Mouse (Mus musculus) E14TG2a.4 (cell line): ENCODE results near the gene Taok3.

Source experiments
- H3K27me3 ChIP-seq: 2 replicates; pipeline ENCODE4 v1.6.1; 2014; ENCODE audit warnings: low read length, control low read depth; ENCODE audit not compliant: insufficient read depth
- H3K36me3 ChIP-seq: 2 replicates; pipeline ENCODE4 v1.6.1; 2014; ENCODE audit warnings: low read length, control low read depth; ENCODE audit not compliant: insufficient read depth
- H3K4me1 ChIP-seq: replicated peaks from 2 replicates; pipeline ENCODE4 v1.6.1; 2014; ENCODE audit warnings: low read depth, low read length, control low read depth
- H3K4me3 ChIP-seq: replicated peaks from 2 replicates; pipeline ENCODE4 v1.5.1; 2014; ENCODE audit warnings: mild to moderate bottlenecking, low read length
- H3K9me3 ChIP-seq: 2 replicates; pipeline ENCODE4 v1.6.1; 2014; ENCODE audit warnings: low read length, control low read depth
- CTCF ChIP-seq: conservative IDR thresholded peaks from 2 replicates; pipeline ENCODE4 v1.5.1; 2014; ENCODE audit warnings: low read length
- NANOG ChIP-seq: IDR thresholded peaks from 2 replicates; pipeline ENCODE4 v1.6.1; 2014; ENCODE audit warnings: borderline replicate concordance, low read length, mixed read lengths
- POU5F1 ChIP-seq: IDR thresholded peaks from 2 replicates; pipeline ENCODE4 v1.6.1; 2014; ENCODE audit warnings: low read length, borderline replicate concordance

Taok3 gene

GRCm38 (mm10) chr5:117104329-117104728 is 15.6 kb upstream of the Taok3 start:
- Histone ChIP-seq H3K4me1 (peaks cover 80% of the 10 kb centered on the region), H3K27me3 (no peaks in the 10 kb centered on the region), H3K9me3 (no peaks in the 10 kb centered on the region), H3K4me3 (no peak overlapping the region), H3K36me3 (peaks cover 97% of the 10 kb centered on the region)
- TF ChIP-seq NANOG = no peak
- TF ChIP-seq CTCF = no peak
- no peak for TF ChIP-seq POU5F1

DNA sequence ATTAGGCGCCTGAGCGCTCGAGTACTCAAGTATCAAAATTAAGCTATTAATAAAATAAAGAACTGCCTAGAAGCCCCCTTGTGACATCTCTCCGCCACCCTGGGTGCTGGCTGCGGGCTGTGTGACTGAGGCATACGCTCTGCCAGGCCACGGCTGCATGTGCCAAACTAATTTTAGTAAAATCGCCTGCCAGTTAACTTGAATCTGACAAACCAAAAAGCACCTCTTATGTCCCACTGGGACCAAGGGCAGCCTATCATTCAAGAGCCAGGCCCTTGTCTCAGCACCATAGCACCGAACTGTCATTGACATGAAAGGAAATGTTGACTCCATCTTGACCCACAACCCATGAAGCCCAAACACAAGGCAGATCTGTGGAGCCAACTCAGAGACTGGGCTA is 14.2 kb upstream of the Taok3 start:
- TF ChIP-seq CTCF = no peak
- TF ChIP-seq NANOG = no peak
- TF ChIP-seq POU5F1 = no peak
- Histone ChIP-seq H3K27me3 (no peaks in the 10 kb centered on the region), H3K9me3 (no peaks in the 10 kb centered on the region), H3K36me3 (peaks cover 94% of the 10 kb centered on the region), H3K4me1 (peaks cover 85% of the 10 kb centered on the region), H3K4me3 (no peak overlapping the region)

DNA sequence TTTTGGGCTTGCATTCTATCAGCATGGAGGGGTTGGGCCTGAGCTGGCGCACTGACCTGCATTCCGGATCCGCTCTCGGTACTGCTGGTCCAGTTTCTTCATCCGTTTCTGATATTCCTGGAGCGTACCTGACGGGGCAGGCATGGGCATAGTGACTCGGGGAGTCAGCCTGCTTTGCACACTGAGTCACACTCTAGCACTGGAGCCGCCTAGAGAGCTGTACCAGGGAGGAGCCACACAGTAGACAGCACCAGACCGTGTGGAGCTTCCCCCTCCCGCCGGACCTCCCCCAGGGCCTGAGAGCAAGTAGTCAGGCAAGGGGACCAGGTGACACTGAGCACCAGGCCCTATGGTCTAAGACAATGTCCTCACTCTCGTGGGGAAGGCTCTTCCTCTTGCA is 11.6 kb upstream of the Taok3 start:
- Histone ChIP-seq H3K4me1 (peaks cover 83% of the 10 kb centered on the region), H3K9me3 (no peaks in the 10 kb centered on the region), H3K27me3 (no peaks in the 10 kb centered on the region), H3K4me3 (no peak overlapping the region), H3K36me3 (peaks cover 96% of the 10 kb centered on the region)
- TF ChIP-seq CTCF (no peak), POU5F1 (no peak), NANOG (no peak)

DNA sequence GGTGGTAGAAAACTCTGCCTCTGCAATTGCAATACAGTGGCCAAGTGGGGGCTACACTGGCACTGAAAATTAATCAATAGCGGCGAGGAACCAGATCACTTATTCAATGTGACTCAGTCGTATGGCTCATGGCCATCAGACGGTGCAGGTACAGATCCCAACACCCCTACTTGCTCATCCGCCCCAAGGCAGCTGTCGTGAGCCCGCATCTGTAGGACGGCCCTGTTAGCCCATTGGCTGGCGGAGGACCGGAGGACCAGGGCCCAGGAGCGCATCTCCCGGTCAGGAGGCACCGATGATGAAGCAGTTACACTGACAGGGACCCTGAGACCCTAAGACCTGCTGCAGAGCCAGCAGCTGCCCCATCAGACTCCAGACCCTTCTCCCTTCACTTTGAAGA is 11.2 kb upstream of the Taok3 start:
- H3K27me3 ChIP-seq = no peaks in the 10 kb centered on the region
- TF ChIP-seq NANOG (no peak), CTCF (no peak), POU5F1 (no peak)
- no peaks in the 10 kb centered on the region for H3K9me3 ChIP-seq
- no peak overlapping the region for H3K4me3 ChIP-seq
- H3K4me1 ChIP-seq = peaks cover 83% of the 10 kb centered on the region
- H3K36me3 ChIP-seq = peaks cover 93% of the 10 kb centered on the region

GRCm38 (mm10) chr5:117109522-117109921 is 10.4 kb upstream of the Taok3 start:
- Histone ChIP-seq H3K36me3 (peaks cover 85% of the 10 kb centered on the region), H3K4me3 (no peak overlapping the region)
- peak; percentile 41 for TF ChIP-seq CTCF
- no peak for TF ChIP-seq NANOG

GRCm38 (mm10) chr5:117111064-117111773 is 8.7 kb upstream of the Taok3 start:
- TF ChIP-seq CTCF = peak; percentile 83
- TF ChIP-seq NANOG = no peak
- TF ChIP-seq POU5F1 = no peak
- peaks cover 68% of the 10 kb centered on the region for H3K4me1 ChIP-seq
- H3K36me3 ChIP-seq = peaks cover 70% of the 10 kb centered on the region
- peak overlapping the region; percentile 58 for H3K4me3 ChIP-seq
- H3K9me3 ChIP-seq = no peaks in the 10 kb centered on the region
- no peaks in the 10 kb centered on the region for H3K27me3 ChIP-seq

More at GRCm38 (mm10) chr5:117109522-117109921, 10.4 kb upstream of the Taok3 start:
- peaks cover 83% of the 10 kb centered on the region for H3K4me1 ChIP-seq
- no peaks in the 10 kb centered on the region for H3K27me3 ChIP-seq
- H3K9me3 ChIP-seq = no peaks in the 10 kb centered on the region

DNA sequence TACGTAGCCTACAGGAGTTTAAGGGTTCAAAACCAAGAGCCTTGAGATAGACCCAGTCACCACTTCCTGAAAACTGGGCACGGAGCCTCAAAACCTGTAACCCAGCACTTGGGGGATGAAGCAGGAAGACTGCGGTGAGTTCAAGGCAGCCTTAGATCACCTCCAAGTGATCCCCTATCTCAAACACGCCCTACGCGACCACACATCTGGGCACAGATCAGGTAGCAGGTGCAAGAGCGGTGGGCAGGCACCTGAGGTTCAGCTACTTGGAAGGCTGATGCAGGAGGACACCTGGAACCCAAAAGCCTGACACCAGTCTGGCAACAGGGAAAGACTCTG is 8.2 kb upstream of the Taok3 start:
- Histone ChIP-seq H3K9me3 (no peaks in the 10 kb centered on the region), H3K4me3 (peak overlapping the region; percentile 58), H3K36me3 (peaks cover 65% of the 10 kb centered on the region), H3K27me3 (no peaks in the 10 kb centered on the region), H3K4me1 (peaks cover 71% of the 10 kb centered on the region)
- TF ChIP-seq CTCF (no peak), NANOG (no peak), POU5F1 (no peak)

- TF ChIP-seq NANOG (no peak), CTCF (peak; percentile 33), POU5F1 (no peak)
- H3K4me1 ChIP-seq = peaks cover 70% of the 10 kb centered on the region
- H3K9me3 ChIP-seq = no peaks in the 10 kb centered on the region
- H3K36me3 ChIP-seq = peaks cover 49% of the 10 kb centered on the region
- no peaks in the 10 kb centered on the region for H3K27me3 ChIP-seq
- H3K4me3 ChIP-seq = no peak overlapping the region
Observed at GRCm38 (mm10) chr5:117113330-117113729, 6.6 kb upstream of the Taok3 start.

DNA sequence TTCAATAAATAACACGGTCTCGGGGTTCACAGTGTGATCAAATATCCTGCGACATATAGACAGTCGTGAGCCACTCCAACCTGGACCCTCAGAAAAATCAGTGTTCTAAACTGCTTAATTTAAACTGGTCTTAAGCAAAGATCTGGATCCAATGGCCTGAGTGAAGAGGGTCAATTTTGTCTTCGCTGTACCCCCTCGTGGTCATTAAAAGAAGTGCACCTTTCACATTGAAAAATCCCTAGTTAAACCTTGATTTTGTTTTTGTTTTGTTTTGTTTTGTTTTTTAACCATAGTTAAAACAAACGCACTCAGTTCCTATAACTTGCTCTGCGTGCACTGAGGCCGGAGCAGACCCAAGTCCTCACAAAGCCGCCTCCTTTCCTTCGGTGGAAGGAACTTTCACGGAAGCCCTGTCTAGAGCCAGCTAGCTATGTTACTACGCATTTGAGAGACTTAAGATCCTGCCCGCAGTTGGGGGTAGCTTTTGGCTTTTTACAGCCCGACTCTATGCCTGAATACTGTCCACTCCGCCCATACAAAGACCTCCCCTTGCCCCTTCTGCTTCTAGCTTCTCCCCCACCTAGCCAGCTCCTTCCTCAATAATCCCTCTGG is 5.2 kb upstream of the Taok3 start:
- Histone ChIP-seq H3K4me3 (peak overlapping the region; percentile 99), H3K27me3 (no peaks in the 10 kb centered on the region), H3K36me3 (peaks cover 35% of the 10 kb centered on the region), H3K4me1 (peaks cover 61% of the 10 kb centered on the region), H3K9me3 (no peaks in the 10 kb centered on the region)
- TF ChIP-seq NANOG = no peak
- TF ChIP-seq POU5F1 = no peak
- TF ChIP-seq CTCF = peak; percentile 80
